Mouse (Mus musculus): ENCODE measurements at regions not wholly inside any gene's neighbourhood (a gene's known extent, or its start where the extent isn't known, plus 50 kb on each side); places are given as distances from the start of the nearest gene placed in this dataset.

DNA sequence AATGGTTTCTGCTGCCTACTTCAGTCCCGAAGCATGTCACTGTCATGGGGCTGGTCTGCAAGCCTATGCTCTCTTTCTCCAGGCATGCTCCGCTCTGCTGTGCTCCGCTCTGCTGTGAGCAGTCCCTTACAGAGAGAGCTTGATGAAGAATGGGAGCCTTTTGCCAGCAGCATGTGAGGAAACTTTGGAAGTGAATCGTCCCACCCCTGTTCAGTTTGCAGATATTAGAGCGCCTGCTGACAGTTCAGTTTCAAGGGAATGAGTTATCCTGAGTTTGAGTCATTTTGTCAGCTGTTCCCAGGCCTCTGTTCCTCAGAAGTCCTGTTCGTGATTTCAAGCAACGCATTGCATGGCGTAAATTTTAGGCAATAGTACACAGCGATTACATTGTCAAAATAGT is 173.6 kb downstream of the Gm19410 start:
- DNase-seq: no peak

DNA sequence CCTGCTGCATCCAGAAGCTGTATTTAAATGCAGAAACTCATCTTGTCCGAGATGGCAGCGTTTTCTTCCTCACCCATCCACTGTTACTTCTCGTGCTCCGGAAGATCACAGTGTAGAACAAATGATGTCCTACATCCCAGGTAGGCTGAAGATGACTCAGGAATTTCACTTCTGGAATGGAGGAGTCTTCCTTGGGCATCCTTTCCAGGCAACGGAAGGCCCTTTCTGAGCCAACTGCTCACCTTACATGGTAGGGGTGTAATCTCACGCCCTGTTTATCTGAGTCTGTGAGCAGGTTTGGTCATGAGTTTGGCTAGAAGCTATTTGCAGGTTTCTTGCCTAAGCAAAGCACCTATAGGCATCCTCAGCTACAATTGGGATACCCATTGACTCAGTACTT is 176.9 kb downstream of the Gm19410 start:
- DNase-seq: no peak

DNA sequence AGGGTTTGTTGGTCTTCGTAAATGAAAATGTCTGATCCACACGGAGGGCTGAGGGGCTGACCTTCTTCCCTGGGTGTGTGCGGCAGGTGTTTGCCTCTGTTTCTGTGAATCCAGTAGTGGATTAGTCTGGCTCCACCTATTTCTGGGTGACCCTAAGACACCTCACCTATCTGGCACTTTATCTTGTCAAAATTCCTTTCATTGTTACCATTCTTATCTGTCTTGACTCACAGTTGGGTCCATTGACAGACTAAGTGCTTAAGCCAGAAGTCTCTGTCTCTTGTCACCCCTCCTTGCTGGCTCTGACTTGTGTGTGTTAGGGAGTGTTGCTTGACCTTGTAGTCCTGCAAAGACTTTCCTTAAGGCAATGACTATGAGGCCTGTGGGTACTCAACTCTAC is 178.1 kb downstream of the Gm19410 start:
- DNase-seq: no peak

DNA sequence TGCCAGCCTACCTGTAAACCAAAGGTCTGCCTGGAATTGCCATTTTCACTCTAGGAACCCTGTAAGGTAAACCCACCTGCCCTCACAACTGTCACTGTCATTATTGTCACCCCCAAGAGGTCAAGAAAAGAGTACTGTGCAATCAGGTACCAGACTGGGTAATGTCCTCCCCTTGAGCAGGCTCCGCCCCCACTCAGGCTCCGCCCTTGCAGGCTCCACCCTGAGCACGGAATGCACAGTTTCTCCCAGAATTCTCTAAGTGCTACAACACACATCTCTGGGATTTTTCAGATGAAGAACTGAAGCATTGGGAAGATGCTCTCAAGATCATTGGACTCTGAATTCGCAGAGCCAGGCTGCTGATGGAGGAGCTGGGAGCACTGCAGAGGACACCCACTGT is 178.9 kb downstream of the Gm19410 start:
- no peak for DNase-seq

DNA sequence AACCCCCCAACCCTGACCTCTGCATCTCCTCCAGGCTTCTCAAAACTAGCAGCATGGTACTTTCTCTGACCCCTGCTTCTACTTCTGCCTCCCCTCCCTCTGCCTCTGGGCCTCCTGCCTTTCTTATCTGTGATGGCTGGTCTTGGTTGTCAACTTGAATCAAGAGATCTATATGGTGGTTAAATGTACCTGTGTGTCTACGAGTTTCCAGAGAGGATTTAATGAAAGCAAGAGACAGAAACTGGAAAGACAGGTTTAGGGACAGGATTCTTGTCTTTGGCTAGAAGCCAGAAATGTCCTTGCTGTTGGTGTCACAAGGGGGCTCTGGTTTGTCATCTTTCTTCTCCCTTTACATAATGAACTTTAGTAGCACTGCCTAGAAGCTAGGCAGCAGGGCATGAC is 180.9 kb downstream of the Gm19410 start:
- no peak for DNase-seq

DNA sequence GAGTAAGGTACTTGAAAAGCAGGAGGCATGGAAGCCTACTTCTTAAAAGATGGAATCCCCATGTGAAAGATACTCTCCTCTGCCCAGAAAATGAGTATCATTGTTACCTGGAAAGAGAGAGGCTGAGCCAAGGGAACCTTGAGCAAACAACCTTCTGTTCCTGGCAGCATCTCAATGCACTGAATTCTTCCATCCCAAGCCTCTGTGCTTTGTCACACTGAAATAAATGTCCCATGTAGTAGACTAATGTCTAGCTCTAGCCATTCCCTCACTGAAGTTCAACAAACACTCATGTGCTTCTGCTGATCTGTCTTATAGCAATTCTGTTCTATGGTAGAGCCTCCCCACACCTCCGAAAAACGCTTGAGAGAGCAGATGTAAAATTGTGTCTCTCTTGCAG is 182.6 kb downstream of the Gm19410 start:
- DNase-seq: no peak

DNA sequence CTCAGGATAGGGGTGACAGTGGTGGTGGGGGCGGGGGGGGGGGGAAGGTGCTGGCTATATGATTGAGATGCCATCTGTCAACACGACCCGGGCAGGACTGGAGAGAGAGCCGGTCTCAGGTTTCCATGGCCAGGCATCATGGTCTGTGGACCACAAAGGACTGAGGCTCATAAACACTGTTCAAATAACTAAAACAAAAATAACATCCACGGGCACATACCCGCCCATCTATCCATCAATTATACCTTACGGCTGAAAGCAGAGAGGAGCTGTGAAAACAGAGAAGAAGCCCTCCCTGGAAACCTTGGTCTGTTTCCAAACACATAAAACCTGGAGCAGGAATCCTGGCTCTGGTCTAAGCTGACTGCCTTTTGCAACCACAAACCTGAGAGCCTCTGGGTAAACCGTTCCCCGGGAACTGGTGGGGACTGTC is 183.2 kb downstream of the Gm19410 start:
- DNase-seq: no peak

DNA sequence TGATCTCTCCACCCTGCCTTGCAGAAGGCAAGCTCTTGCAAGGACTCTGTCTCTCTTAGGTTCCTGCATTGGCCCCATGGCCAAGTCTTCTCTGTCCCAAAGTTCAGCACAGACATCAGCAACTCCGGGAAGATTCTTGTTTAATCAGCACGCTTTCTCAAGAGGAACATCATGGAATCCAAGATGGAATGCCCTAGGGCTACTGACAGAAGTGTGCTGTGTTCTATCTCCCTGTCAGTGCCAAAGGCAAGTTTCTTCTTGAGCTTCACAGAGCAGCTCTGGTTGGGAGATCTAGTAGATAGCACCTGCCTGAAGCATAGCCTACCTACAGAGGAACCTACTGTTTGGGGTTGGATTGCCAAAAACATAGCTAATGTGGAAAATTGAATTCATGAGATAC is 189.9 kb downstream of the Gm19410 start:
- DNase-seq: no peak

DNA sequence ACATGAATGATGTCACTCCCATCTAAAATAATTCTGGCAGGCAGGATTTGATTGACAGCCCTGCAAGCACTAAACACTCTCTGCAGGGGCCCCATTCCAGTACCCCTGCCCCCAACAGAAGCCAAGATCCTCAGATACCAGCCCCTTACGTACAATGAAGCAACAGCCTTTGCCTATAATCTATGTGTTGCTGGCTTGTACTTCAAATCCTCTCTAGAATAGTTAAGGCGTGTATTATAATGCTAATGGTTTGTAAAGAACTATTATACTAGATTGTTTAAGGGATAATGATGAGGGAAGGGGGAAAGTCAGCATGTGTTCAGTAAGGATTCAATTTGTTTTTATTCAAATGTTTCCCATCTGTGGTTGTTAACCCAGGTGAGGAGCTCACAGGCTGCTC is 190.7 kb downstream of the Gm19410 start:
- no peak for DNase-seq

DNA sequence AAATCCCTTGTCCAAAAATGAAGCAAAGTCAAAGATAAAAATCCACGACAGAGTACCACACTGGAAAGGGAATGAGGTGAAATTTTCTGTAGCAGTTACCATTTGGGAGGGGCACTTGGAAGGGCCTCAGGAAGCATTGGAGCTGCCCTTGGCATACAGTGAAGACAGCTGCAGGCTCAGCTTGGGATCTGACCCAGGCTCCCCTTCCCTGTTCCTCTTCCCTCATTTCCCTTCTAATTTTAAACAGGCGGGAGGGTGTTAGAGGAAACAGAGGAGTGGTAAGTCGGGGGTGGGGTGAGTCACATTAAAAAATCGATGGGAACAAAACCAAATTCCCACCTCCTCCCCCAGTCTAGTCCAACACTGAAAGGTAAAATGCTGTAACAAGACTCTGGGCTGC is 193.6 kb downstream of the Gm19410 start:
- DNase-seq: peak; percentile 77

DNA sequence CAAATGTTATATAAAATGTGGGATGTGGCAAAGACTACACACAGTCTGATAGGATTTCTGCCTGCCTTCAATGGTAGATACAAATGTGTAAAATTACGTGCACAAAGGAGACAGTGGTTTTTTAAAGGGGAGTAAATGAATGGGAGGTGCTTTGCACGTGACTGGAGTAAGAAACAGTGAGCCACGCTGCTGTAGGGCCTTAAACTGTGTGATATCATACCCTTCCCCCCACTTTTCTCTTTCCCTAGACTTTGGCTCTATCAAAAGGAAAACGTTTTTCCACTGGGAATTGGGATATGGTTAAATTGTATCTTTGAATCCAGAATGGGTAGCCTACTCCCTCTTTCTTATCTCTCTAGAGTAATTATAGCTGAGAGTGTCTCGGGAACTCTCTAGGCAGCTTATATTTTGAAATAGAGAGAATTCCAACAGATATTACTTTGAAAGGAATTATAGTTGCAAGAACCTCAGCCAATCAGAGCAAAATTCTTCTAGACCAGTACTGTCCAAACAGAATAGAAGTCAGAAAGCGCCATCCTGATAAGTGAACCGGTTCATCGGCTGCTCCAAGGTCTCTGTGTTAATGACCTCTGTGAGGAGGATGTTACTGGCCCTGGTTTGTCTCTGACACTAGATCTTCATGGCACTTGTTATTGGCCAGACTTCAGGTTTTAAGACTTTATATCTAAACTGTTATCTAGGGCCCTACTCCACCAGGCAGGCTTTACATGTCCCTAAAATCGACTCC is 195.5 kb downstream of the Gm19410 start:
- no peak for DNase-seq

DNA sequence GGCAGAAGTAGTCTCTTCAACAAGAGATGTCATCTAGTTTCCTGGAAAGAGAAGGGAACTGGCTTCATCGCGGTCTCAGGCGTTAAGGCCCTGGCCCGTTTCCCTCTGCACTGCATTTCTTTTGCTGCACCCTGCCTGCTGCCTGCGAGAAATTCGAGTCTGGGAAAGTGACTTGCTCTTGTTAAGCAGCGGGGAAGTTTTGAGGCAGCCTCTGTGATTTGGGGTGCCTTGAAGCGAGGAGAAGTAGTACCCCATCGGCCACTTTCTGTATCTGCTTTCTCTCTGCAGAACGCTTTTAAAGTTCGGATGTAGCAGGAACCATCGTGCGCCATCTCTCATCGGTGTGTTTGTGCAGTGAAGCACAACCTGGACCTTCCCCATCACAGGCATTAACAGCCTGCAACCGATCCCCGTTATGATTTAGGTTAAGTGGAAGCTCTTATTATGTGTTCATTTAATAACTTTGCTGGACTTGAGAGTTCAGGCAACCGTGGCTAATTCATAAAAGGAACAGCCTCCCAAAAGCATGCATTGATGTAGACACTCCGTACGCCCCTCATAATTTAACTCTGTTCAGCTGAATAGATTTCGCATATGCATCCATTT is 196.1 kb downstream of the Gm19410 start:
- peak; percentile 35 for DNase-seq

DNA sequence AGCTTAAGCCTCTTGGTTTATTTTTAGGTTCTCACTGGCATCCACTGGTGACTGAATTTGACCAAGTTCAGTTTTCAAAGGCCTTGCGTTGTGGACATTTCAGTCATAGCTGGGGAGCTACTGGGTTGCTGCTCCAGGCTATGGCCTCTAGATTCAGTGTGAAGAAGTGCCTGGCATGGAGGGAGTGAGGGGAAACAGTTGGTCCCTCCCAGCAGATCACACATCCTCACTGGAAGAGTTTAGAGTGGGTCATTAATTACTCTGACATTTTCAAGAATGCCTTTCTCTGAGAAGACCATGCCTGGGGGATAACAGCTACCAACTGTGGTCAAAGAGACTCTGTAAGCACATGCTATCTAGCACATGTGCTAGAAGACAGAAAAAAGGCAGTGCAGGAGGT is 199.3 kb downstream of the Gm19410 start:
- no peak for DNase-seq

DNA sequence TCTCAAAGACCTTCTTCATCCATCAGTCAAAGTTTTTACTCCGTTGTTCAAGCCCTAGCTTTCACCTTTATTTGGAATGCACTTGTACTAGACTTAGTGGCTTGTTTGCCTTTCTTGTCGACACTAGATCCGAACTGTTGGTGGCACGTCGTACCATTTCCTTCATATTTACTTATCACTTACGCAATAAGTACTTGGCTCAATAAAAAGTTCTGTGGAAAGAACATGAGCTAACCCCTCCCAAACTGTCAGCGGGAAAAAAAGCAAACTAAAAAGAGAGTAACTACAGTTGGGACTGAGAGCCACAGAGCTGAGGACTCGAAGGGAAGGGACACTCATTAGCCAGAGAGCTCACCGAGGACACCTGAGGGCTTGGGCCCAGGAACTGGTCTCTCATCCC is 202.8 kb downstream of the Gm19410 start:
- DNase-seq: no peak

DNA sequence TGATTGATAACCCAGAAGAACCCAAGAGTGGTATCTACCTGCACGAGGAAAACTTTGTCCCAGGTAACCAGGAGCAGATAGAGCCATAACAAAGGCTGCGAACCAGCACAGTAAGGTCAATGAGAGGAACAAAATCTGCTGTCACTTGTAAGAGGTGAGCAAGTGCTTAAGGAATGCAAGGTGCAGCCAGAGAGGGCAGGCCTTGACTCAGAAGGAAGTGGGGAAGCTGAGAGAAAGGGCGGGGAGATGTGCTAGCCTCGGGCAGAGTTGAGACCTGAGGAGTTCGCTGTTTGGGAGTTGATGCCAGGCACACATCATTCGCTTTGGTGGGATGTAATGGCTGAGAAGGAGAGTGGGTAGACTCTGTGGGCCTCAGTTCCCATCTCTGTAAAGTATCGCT is 205.5 kb downstream of the Gm19410 start:
- no peak for DNase-seq

DNA sequence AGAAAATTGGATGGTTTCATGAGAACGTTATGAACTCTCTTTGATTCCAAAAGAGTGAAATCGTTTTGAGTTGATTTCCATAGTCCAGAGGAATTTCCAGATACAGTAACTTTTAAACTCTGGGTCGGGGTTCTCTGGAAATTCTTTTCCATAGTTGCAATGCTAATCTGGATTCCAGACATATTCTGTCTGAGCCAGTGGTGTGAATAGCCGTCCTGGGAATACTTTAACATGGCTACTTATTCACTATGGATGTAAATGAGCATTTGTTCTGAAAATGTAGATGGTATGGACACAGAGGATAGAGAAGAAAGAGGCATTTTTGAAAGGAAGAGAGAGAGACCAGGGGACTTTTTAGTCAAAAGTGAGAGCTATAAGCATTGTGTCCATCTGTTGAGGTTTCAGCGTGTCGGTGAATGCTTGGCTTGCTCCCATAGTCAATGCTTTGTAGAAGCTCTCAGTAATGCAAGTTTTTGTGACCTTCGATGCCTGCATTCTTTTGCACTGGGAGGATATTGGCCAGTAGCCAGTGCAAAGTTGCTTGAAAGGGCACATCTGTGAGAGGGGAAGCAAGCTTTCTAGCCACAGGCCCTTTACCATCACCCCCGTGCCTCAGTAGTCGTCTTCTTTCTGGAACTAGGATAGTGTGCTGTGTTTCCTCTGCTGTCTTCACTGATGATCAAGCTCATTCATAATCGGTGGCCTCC is 208.9 kb downstream of the Gm19410 start:
- no peak for DNase-seq

DNA sequence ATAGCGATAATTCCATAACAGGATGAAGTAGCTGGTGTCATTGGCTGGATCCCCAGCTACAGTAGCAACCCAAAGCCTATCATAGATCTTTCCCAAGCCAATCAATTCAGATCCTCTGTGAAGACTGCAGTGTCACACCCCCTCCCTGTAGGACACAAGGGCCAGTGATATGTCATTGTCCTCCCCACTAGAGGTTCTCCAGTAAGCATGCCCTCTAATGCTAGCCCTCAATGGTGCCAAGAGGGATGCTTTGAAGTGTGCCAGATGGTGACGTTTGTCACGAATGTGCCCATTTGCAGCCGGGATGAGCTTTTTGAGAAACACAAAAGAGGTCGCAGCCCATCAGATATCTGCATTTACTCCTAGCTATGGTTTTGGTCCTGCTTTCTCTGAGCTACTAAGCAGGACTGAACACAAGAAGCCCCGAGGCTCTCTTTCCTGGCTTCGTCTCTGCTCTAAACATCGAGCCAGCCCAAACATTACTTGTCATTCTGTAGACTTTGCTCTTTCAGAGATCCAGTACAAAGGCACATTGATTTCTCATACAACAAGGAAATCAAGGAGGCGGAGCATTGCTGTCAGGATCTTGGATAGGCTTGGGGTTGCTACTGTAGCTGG is 214.2 kb downstream of the Gm19410 start:
- DNase-seq: no peak

DNA sequence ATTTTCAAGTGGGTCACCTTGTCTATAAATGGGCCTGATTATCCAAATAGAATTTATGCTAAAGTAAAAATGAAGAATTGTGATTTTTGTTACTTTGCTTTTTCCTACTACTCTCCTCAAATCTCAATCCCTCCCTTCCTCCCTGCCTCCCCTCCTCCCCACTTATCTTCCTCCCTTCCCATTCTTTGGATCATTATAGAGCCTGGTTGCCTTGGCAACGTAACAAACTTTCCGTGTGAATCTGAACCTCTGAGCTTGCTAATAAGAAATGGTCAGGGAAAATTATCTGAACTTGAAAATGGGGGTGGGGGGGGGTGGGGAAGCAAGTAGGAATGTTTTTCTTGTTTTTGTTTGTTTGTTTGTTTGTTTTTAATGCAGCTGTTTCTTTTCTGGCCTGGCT is 217.5 kb downstream of the Gm19410 start:
- DNase-seq: no peak

DNA sequence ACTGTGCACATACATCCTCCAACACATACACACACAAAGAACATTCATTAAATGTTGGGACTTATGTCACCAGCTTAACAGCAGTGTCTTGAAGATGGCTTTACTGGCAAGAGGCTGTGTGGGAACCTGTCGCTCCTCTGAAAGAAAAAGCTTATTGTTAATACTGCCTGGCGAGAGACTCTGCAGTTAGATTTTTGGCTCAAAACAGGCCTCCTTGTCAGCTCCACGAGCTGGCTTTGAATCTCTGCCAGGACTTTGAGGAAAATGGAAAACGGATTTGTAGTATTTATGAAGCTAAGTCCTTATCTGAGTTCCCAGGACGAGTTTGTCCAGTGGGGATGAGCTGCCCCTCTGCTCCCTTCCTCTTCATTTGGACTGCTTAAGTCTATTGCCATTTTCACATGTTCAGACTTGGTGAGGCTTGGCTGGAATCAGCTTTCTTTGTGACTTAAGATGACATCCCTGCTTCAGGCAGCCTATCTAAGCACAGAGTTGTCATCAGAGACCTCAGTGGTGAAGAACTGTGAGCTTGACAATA is 219.6 kb downstream of the Gm19410 start:
- DNase-seq: no peak

DNA sequence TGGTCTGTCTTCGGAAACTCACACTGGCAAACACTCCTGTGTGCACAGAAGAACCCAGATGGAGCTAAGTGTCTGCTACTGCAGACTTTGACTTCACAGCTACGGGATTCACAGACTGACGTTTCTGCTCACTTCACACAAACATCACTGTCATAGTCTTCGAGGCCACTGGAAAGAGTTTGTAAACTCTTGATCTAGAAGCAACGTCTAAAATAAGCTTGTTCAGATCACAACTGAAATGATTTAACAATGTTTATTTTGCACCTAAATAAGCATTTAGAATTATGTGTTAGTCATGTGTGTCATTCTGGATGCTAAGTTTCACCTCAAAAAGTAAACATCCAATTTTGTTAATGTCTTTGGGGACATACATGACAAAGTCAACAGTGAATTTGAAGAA is 221.7 kb downstream of the Gm19410 start:
- DNase-seq: no peak

DNA sequence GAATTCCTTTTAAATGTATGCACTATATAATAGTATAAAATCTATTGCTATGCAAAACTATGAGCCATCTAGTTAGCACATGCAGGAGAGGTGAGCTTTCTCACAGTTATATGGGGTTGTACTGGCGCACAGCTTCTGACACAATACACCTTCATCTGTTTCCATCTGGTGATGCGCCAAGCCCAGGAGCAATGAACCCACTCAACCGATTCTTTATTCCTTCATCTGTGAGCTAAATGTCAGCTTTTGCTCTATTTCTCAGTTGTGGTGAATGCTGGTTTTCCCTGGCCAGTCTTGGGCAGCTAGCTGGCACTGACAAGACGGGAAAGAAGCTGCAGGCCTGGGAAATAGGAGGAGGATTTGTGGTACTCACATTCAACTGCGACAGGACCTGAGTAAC is 225.4 kb downstream of the Gm19410 start:
- peak; percentile 57 for DNase-seq

DNA sequence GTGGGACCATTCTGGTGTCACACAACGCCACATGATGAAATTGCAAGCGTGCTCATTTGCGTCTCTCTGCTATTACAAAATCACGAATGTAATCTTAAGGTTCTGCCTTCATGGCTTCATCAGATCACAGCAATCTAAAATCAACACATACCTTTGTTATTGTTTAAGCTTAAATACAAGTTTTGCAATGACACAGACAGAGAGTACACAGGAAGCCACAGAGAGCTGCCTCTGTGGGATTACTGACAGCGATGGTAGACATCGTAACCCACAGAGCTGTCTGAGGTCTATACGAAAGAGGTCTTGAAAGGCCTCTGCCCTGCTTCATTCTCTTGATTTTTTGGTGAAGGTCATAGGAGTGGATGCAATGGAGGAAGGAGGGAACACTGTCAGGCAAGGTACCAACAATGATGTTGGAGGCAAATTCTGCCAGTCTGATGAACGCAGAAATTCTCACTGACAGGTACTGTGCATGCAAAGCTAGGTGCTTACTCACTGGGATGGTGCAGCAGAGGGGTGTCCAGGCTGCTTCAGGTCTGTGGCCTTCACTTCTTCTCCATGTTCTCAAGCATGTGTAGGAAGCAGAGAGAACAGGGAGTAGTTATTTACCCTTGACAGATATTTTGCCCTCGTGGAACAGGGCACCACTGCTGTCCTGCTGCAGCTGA is 226.5 kb downstream of the Gm19410 start:
- DNase-seq: no peak
